Mouse (Mus musculus) lung, embryonic 16.5 days (tissue): Measurements from ENCODE around the gene P2rx4. TPM values are rescaled to one million over a fixed set of nuclear protein-coding genes. Genes with fewer than 3 reads are reported as not detected.
A peak's percentile ranks its signal among the peaks of the same experiment; 100 is the strongest.

Source experiments
- ATAC-seq: fragments of 200-750 bp; cut with Nextera tagmentation; 2 replicates; pipeline ENCODE4 v1.8.0; 2017; ENCODE audit warnings: low read depth, mild to moderate bottlenecking, moderate library complexity
- H3K27ac ChIP-seq: fragments of 300-500 bp; sonication (generic); 2 replicates; pipeline ENCODE4 v1.5.1; 2014; ENCODE audit warnings: mild to moderate bottlenecking, control low read depth, low read length
- H3K27me3 ChIP-seq: fragments of 300-500 bp; sonication (generic); 2 replicates; pipeline ENCODE4 v1.6.1; 2014; ENCODE audit warnings: low read depth, low read length, mixed read lengths; ENCODE audit not compliant: control insufficient read depth, insufficient read depth
- H3K36me3 ChIP-seq: fragments of 300-500 bp; sonication (generic); 2 replicates; pipeline ENCODE4 v1.6.1; 2014; ENCODE audit warnings: low read length; ENCODE audit not compliant: control insufficient read depth, insufficient read depth
- H3K4me1 ChIP-seq: fragments of 300-500 bp; sonication (generic); replicated peaks from 2 replicates; pipeline ENCODE4 v1.6.1; 2014; ENCODE audit warnings: low read length, mixed read lengths; ENCODE audit not compliant: control insufficient read depth, insufficient read depth
- H3K4me2 ChIP-seq: fragments of 300-500 bp; sonication (generic); 2 replicates; pipeline ENCODE4 v1.6.1; 2014; ENCODE audit warnings: low read depth, low read length, control low read depth
- H3K4me3 ChIP-seq: fragments of 300-500 bp; sonication (generic); 2 replicates; pipeline ENCODE4 v1.5.1; 2014; ENCODE audit warnings: mild to moderate bottlenecking, low read length, control low read depth
- H3K9ac ChIP-seq: fragments of 300-500 bp; sonication (generic); 2 replicates; pipeline ENCODE4 v1.6.1; 2014; ENCODE audit warnings: low read length, control low read depth
- H3K9me3 ChIP-seq: fragments of 300-500 bp; sonication (generic); 2 replicates; pipeline ENCODE4 v1.6.1; 2016; ENCODE audit warnings: low read length; ENCODE audit not compliant: control insufficient read depth
- WGBS: fragments of 180-500 bp; shearing (Covaris S2); extraction: QIAGEN DNeasy Blood & Tissue Kit; methylation state at CpG from one replicate; pipeline ENCODE4 v1.1.7; 2014; 5-methylcytosine and 5-hydroxymethylcytosine counted together
- polyA plus RNA-seq: library from polyadenylated mRNA; unstranded; fragments of >200 nt; fragmentation: Nextera tagmentation; extraction: Ambion mirVana; gene quantifications from 2 replicates; pipeline ENCODE4 v1.2.1, GENCODE M21; 2015

The P2rx4 gene
- polyA plus RNA-seq, 1 experiment from 2014 or later = 19.6 TPM

GRCm38 (mm10) chr5:122681276-122681675, 26.1 kb upstream of the P2rx4 start:
- 79% methylated on average over 12 of the region's 12 CpGs for WGBS
- Histone ChIP-seq H3K4me3 (no peak overlapping the region), H3K9me3 (no peaks in the 10 kb centered on the region), H3K4me1 (no peaks in the 10 kb centered on the region), H3K27me3 (no peaks in the 10 kb centered on the region), H3K9ac (no peak overlapping the region), H3K36me3 (no peaks in the 10 kb centered on the region), H3K27ac (no peak overlapping the region), H3K4me2 (no peak overlapping the region)
- ATAC-seq = no peak

DNA sequence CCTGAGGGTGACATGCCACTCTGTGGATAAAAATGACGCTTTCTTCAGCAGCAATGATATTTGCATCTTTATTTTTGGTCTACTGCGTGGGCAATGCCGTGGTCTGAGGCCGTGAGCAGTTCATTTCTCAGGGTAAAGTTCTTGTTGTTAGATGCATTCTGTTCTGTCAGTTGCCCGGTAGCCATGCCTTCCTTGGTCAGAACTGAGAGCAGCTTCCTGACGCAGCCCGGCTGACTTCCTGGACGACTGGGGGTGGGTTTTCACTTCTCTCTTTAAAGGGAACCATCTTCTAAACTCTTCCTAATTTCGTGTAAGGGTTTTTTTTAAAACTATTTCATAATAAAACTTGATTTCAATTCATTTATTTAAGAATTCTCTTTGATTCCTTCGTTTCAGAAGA, 23.4 kb upstream of the P2rx4 start:
- H3K36me3 ChIP-seq = no peaks in the 10 kb centered on the region
- 62% methylated on average over 10 of the region's 10 CpGs for WGBS
- H3K9ac ChIP-seq = no peak overlapping the region
- no peaks in the 10 kb centered on the region for H3K27me3 ChIP-seq
- H3K4me2 ChIP-seq = no peak overlapping the region
- no peaks in the 10 kb centered on the region for H3K9me3 ChIP-seq
- H3K27ac ChIP-seq = no peak overlapping the region
- no peaks in the 10 kb centered on the region for H3K4me1 ChIP-seq
- H3K4me3 ChIP-seq = no peak overlapping the region
- no peak for ATAC-seq

- 64% methylated on average over 4 of the region's 4 CpGs for WGBS
- H3K9ac ChIP-seq = no peak overlapping the region
- peak; percentile 26; the same call in 1 of the 2 replicates for ATAC-seq
- H3K27me3 ChIP-seq = no peaks in the 10 kb centered on the region
- H3K27ac ChIP-seq = no peak overlapping the region
- no peaks in the 10 kb centered on the region for H3K4me1 ChIP-seq
- H3K9me3 ChIP-seq = no peaks in the 10 kb centered on the region
- no peaks in the 10 kb centered on the region for H3K36me3 ChIP-seq
- H3K4me3 ChIP-seq = no peak overlapping the region
- no peak overlapping the region for H3K4me2 ChIP-seq
These were observed 20.0 kb upstream of the P2rx4 start for GRCm38 (mm10) chr5:122687391-122687790.

DNA sequence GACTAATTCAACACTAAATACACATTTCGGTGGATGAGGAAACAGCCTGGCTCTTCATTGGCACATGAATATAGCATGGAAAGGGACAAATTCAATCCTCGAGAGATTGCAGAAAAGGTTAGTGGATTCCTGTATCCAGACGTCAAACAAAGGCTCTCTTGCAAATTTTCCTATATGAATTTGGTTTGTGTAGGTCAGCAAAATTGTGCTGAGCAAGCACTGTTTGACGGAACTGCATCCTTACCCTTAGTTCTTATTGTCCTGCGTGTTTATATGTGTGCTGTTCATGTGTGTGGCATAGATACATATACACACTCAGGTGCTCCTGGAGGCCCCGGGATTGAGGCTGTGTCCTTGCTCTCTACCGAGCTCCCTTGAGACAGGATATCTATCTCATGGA, 18.2 kb upstream of the P2rx4 start:
- 78% methylated on average over 7 of the region's 7 CpGs for WGBS
- Histone ChIP-seq H3K9me3 (no peaks in the 10 kb centered on the region), H3K4me2 (no peak overlapping the region), H3K27ac (no peak overlapping the region), H3K4me3 (no peak overlapping the region), H3K36me3 (no peaks in the 10 kb centered on the region), H3K27me3 (no peaks in the 10 kb centered on the region), H3K9ac (no peak overlapping the region), H3K4me1 (no peaks in the 10 kb centered on the region)
- no peak for ATAC-seq

GRCm38 (mm10) chr5:122690486-122690885, 16.9 kb upstream of the P2rx4 start:
- 48% methylated on average over 6 of the region's 6 CpGs for WGBS
- ATAC-seq = no peak
- no peak overlapping the region for H3K4me2 ChIP-seq
- H3K9ac ChIP-seq = no peak overlapping the region
- no peaks in the 10 kb centered on the region for H3K4me1 ChIP-seq
- H3K36me3 ChIP-seq = no peaks in the 10 kb centered on the region
- no peaks in the 10 kb centered on the region for H3K9me3 ChIP-seq
- no peak overlapping the region for H3K27ac ChIP-seq
- no peaks in the 10 kb centered on the region for H3K27me3 ChIP-seq
- H3K4me3 ChIP-seq = no peak overlapping the region

DNA sequence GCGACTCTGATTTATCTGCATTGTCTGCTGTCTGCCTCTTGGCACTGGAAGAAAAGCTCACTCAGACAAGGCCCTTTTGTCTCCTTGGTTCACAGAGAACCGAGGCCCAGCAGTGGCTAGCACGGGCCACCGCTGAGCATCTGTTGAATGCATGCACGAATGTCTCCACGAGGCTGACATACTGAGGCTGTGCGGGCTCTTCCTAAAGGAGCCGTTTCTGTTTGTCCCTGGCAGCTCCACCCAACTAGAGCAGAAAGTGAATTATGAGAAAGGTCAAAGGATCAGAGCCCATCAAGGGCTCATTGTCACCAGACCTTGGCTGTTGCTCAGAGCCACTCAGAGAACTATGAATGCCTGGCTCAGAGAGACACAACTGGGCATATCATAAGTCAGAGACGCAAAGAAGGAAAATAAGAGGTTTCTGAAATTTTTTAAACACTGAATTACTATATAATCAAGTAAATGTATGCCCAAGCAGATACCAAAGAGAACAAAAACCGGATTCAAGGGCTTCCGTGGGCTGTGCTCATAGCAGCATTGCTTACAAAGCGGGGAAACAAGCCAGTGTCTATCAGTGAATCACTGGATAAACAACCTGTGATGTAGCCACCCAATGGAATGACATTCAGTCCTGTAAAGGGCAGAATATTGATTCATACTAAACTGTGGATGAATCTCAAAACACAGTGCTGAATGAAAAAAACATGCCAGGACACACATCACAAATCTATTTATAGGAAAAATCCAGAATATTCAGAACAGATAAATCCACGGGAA, 13.7 kb upstream of the P2rx4 start:
- Histone ChIP-seq H3K27me3 (no peaks in the 10 kb centered on the region), H3K27ac (no peak overlapping the region), H3K4me2 (no peak overlapping the region), H3K9me3 (no peaks in the 10 kb centered on the region), H3K4me3 (no peak overlapping the region), H3K9ac (no peak overlapping the region), H3K36me3 (no peaks in the 10 kb centered on the region), H3K4me1 (peaks cover under 1% of the 10 kb centered on the region)
- 31% methylated on average over 13 of the region's 13 CpGs for WGBS
- ATAC-seq = no peak

GRCm38 (mm10) chr5:122695516-122695915, 11.8 kb upstream of the P2rx4 start:
- WGBS = 43% methylated on average over 8 of the region's 8 CpGs
- Histone ChIP-seq H3K9me3 (no peaks in the 10 kb centered on the region), H3K9ac (no peak overlapping the region), H3K4me1 (peaks cover 2% of the 10 kb centered on the region), H3K27me3 (no peaks in the 10 kb centered on the region), H3K4me3 (no peak overlapping the region), H3K27ac (no peak overlapping the region), H3K36me3 (no peaks in the 10 kb centered on the region), H3K4me2 (no peak overlapping the region)
- no peak for ATAC-seq

GRCm38 (mm10) chr5:122698041-122698700, 9.2 kb upstream of the P2rx4 start:
- H3K27ac ChIP-seq = no peak overlapping the region
- H3K27me3 ChIP-seq = no peaks in the 10 kb centered on the region
- peaks cover 2% of the 10 kb centered on the region for H3K4me1 ChIP-seq
- WGBS = 60% methylated on average over 10 of the region's 10 CpGs
- no peaks in the 10 kb centered on the region for H3K36me3 ChIP-seq
- no peak overlapping the region for H3K4me2 ChIP-seq
- no peak for ATAC-seq
- no peaks in the 10 kb centered on the region for H3K9me3 ChIP-seq
- no peak overlapping the region for H3K4me3 ChIP-seq
- H3K9ac ChIP-seq = no peak overlapping the region

GRCm38 (mm10) chr5:122698701-122699060, 8.7 kb upstream of the P2rx4 start:
- 37% methylated on average over 9 of the region's 9 CpGs for WGBS

More at GRCm38 (mm10) chr5:122698701-122699060, 8.7 kb upstream of the P2rx4 start:
- Histone ChIP-seq H3K4me3 (no peak overlapping the region), H3K9me3 (no peaks in the 10 kb centered on the region), H3K4me2 (no peak overlapping the region), H3K27ac (no peak overlapping the region), H3K36me3 (no peaks in the 10 kb centered on the region), H3K4me1 (peaks cover 2% of the 10 kb centered on the region), H3K27me3 (no peaks in the 10 kb centered on the region), H3K9ac (no peak overlapping the region)
- no peak for ATAC-seq
